Mouse (Mus musculus): ENCODE measurements around the gene Zfp282. TPM values are rescaled to one million over a fixed set of nuclear protein-coding genes. Genes with fewer than 3 reads are reported as not detected.

The Zfp282 gene
- polyA plus RNA-seq, 2 experiments: 2.1 to 2.4 TPM

DNA sequence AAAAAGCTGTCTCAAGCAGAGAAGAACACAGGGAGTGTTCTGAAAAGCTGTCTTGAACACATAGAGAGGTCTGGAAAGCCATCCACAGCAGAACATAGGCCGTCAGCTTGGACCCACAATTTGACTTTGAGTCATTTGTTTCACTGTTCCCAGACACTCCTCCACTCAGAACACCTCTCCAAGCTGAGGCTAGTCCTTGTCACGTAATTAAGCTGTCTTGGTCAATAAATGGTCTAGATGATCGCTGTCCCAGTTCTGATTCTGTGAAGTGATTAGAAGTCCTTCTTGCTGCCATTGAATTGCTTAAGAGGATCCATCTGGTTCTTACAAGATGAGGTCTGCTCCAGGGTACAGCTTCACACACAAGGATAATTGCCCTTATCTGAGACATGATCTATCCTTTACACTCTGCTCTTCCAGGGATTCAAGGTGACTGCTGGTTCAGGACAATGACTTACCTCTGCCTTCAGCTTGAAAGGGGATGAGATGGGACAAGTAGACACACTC is 41.8 kb downstream of the Zfp282 start:
- TF ChIP-seq EP300 (IDR thresholded peaks at IDR 0.05; ENCODE audit: low read depth) (no peak), CTCF (IDR thresholded peaks at IDR 0.05; ENCODE audit: low read depth) (no peak)
- Histone ChIP-seq H3K4me3 (ENCODE audit: insufficient read depth in 1 of 2, low read depth in 2 of 2, low read length in 2 of 2) (no peak overlapping the region), H3K4me2 (ENCODE audit: low read depth) (no peak overlapping the region), H3K27me3 (ENCODE audit: control insufficient read depth, insufficient read depth, low read length) (no peaks in the 10 kb centered on the region), H3K27ac (no peak overlapping the region), H3K9me3 (ENCODE audit: control insufficient read depth, low read length) (no peaks in the 10 kb centered on the region), H3K36me3 (replicated peaks; ENCODE audit: control insufficient read depth, insufficient read depth, low read depth) (no peaks in the 10 kb centered on the region), H3K4me1 (replicated peaks; ENCODE audit: control insufficient read depth in 2 of 2, insufficient read depth in 2 of 2, low read length in 1 of 2) (peaks cover 29 to 42% of the 10 kb centered on the region in 2 experiments), H3K9ac (replicated peaks) (no peak overlapping the region)
- ATAC-seq (ENCODE audit: insufficient read depth) (no peak), DNase-seq (ENCODE audit: low read depth in 3 of 3, low spot score in 3 of 3) (no peak)
- WGBS (ENCODE audit: insufficient replicate concordance): 71% methylated on average over 3 of the region's 3 CpGs

DNA sequence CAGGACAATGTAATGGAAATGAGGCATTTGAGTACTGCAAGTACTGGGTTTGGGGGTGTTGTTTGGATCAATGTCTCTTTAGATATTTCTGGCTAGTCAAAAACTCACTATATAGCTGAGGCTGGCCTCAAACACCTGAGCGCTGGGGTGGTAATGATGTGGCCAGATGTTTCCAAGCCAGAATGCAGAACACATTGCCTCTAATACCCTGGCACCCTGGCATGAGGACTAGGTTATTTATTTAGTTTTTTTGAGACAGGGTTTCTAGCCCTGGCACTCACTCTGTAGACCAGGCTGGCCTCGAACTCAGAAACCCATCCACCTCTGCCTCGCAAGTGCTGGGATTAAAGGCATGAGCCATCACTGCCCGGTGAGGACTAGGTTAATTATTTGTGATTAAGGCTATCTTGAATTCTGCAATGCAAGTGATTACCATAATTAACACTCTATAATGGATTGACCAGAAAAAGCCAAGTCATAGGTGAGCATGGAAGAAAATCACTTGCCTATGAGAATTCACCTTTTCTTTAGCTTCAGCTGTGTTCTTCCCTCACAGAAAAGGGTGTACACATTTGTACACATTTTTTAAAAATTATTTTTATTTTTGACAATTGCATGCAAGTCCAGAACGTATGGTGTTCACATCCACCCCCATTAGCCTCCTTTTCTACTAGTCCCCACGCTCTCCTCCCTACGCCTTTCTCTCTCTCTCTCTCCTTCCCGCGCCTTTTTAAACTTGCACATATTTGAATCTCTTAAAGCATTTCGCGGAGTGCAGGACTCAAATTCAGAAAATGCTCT is 42.8 kb downstream of the Zfp282 start:
- H3K4me1 ChIP-seq (replicated peaks; ENCODE audit: control insufficient read depth in 2 of 2, insufficient read depth in 2 of 2, low read length in 1 of 2): peaks cover 29 to 42% of the 10 kb centered on the region in 2 experiments
- peak overlapping the region; percentile 86 for H3K27ac ChIP-seq
- WGBS (ENCODE audit: insufficient replicate concordance): 28% methylated on average over 11 of the region's 11 CpGs
- H3K27me3 ChIP-seq (ENCODE audit: control insufficient read depth, insufficient read depth, low read length): no peaks in the 10 kb centered on the region
- peak overlapping the region; percentile 89 to 99 for H3K4me3 ChIP-seq (ENCODE audit: insufficient read depth in 1 of 2, low read depth in 2 of 2, low read length in 2 of 2)
- no peak for DNase-seq (ENCODE audit: low read depth in 3 of 3, low spot score in 3 of 3)
- H3K9me3 ChIP-seq (ENCODE audit: control insufficient read depth, low read length): no peaks in the 10 kb centered on the region
- peak overlapping the region; percentile 97 for H3K9ac ChIP-seq (replicated peaks)
- peak; percentile 17; the same call in 1 of the 2 replicates for ATAC-seq (ENCODE audit: insufficient read depth)
- TF ChIP-seq EP300 (IDR thresholded peaks at IDR 0.05; ENCODE audit: low read depth): no peak
- TF ChIP-seq CTCF (IDR thresholded peaks at IDR 0.05; ENCODE audit: low read depth): no peak
- no peaks in the 10 kb centered on the region for H3K36me3 ChIP-seq (replicated peaks; ENCODE audit: control insufficient read depth, insufficient read depth, low read depth)
- H3K4me2 ChIP-seq (ENCODE audit: low read depth): peak overlapping the region; percentile 89

DNA sequence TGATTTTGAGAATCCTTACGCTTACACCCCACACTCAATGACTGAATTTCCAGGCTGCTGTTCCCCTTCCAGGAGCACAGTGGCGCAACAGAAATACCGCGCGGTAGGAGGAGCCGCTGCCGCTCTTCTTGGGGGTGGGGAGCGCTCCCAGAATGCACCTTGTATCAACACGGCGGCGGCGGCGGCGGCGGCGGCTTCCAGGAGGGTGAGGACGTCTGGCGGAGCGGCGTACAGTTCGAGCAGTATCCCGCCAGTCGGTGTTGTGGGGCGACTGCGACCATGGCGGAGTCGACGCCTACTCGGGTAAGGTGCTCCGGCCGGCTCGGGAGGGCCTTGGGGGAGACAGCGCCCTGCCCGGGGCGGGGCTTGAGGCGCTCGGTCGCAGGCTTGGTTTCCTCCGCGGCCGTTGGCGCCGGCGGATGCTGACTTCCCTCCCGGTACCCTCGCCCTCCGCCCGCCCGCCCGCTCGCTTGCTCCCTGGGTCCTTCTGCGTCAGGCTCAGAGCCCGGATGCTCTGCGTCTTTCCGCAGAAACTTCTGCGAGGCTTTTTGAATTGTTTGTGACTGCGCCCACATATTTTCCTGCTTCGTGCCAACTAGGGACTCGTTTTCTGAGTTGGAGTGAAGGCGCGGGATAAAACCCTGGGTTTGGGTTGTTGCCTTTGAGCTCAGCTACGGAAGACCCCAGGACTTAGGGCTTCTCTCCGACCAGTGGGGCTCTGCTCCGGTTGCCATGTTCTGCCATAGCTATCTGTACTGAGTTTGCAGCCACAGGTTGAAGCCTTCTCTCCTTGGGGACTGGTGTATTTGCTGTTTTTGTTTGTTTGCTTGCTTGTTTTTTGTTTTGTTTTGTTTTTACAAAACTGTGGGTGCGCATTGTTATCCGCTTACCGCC is 43.7 kb downstream of the Zfp282 start, which contains the start of gene Zfp212:
Zfp212 (plus strand) TSS at position 30 of the 894 bp plus-strand sequence.
- WGBS (ENCODE audit: insufficient replicate concordance): under 1% methylated on average over 66 of the region's 67 CpGs
- H3K36me3 ChIP-seq (replicated peaks; ENCODE audit: control insufficient read depth, insufficient read depth, low read depth): no peaks in the 10 kb centered on the region
- ATAC-seq (ENCODE audit: insufficient read depth) (peak; percentile 90), DNase-seq (ENCODE audit: low read depth in 3 of 3, low spot score in 3 of 3) (peak; percentile 81 to 86 (median 84))
- no peaks in the 10 kb centered on the region for H3K27me3 ChIP-seq (ENCODE audit: control insufficient read depth, insufficient read depth, low read length)
- peak within 1 kb of the TSS; percentile 89 for H3K4me2 ChIP-seq (ENCODE audit: low read depth)
- peak within 1 kb of the TSS; percentile 97 for H3K9ac ChIP-seq (replicated peaks)
- H3K27ac ChIP-seq: peak within 1 kb of the TSS; percentile 86
- H3K4me3 ChIP-seq (ENCODE audit: insufficient read depth in 1 of 2, low read depth in 2 of 2, low read length in 2 of 2): peak within 1 kb of the TSS; percentile 89 to 99
- H3K9me3 ChIP-seq (ENCODE audit: control insufficient read depth, low read length): no peaks in the 10 kb centered on the region
- TF ChIP-seq EP300 (IDR thresholded peaks at IDR 0.05; ENCODE audit: low read depth) (0 out of 2 replicates have a peak, but pooled peaks have one; percentile 21), CTCF (IDR thresholded peaks at IDR 0.05; ENCODE audit: low read depth) (peak; percentile 81)
- peaks cover 29 to 42% of the 10 kb centered on the region in 2 experiments for H3K4me1 ChIP-seq (replicated peaks; ENCODE audit: control insufficient read depth in 2 of 2, insufficient read depth in 2 of 2, low read length in 1 of 2)

DNA sequence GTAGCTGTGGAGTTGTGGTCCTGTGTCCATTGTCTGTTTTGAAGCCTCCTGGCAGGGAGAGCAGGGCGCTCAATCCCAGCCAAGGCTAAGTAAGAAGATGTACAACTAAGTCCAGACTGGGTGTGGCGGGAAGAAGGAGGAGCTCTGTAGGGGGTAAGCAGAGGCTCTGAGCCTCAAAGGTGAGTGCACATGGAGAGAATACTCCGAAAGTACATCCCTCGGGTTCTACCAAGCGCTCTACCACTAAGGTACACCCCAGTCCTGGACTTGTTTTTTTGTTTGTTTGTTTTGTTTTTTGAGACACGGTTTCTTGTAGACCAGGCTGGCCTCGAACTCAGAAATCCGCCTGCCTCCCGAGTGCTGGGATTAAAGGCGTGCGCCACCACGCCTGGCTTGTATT is 65.5 kb downstream of the Zfp282 start:
- Histone ChIP-seq H3K27me3 (ENCODE audit: control insufficient read depth, insufficient read depth, low read length) (no peaks in the 10 kb centered on the region), H3K4me1 (replicated peaks; ENCODE audit: control insufficient read depth in 2 of 2, insufficient read depth in 2 of 2, low read length in 1 of 2) (peaks cover 3 to 4% of the 10 kb centered on the region in 2 experiments), H3K9me3 (ENCODE audit: control insufficient read depth, low read length) (no peaks in the 10 kb centered on the region), H3K4me2 (ENCODE audit: low read depth) (peak overlapping the region; percentile 95), H3K4me3 (ENCODE audit: insufficient read depth in 1 of 2, low read depth in 2 of 2, low read length in 2 of 2) (peak overlapping the region; percentile 43 to 69), H3K36me3 (replicated peaks; ENCODE audit: control insufficient read depth, insufficient read depth, low read depth) (peaks cover 3% of the 10 kb centered on the region; the same call in 1 of the 2 replicates), H3K27ac (no peak overlapping the region), H3K9ac (replicated peaks) (peak overlapping the region; percentile 84)
- peak; percentile 36; the same call in 1 of the 2 replicates for ATAC-seq (ENCODE audit: insufficient read depth)
- DNase-seq (ENCODE audit: low read depth in 3 of 3, low spot score in 3 of 3): no peak
- WGBS (ENCODE audit: insufficient replicate concordance): 42% methylated on average over 12 of the region's 12 CpGs
- TF ChIP-seq CTCF (IDR thresholded peaks at IDR 0.05; ENCODE audit: low read depth) (no peak), EP300 (IDR thresholded peaks at IDR 0.05; ENCODE audit: low read depth) (no peak)
